Mouse (Mus musculus): ENCODE measurements around the gene Sept12. TPM values are rescaled to one million over a fixed set of nuclear protein-coding genes. Genes with fewer than 3 reads are reported as not detected.
A peak's percentile ranks its signal among the peaks of the same experiment; 100 is the strongest.

Sept12 gene
- polyA plus RNA-seq (2015; fragmentation: Nextera tagmentation; extraction: Ambion mirVana), result 0.21 TPM in 1 of 2 replicates, not detected in the other

GRCm38 (mm10) chr16:4997553-4997952 lies at the start of gene Sept12:
Sept12 (minus strand) TSS chr16:4997852.
- Histone ChIP-seq H3K4me3 (ENCODE audit: low read length) (no peak within 1 kb of the TSS), H3K9ac (ENCODE audit: low read length) (no peak within 1 kb of the TSS), H3K36me3 (ENCODE audit: control insufficient read depth, insufficient read depth, low read length) (no peaks in the 10 kb centered on the region), H3K4me2 (ENCODE audit: low read depth, low read length) (no peak within 1 kb of the TSS), H3K27me3 (ENCODE audit: control insufficient read depth, insufficient read depth, low read depth, low read length) (no peaks in the 10 kb centered on the region), H3K9me3 (ENCODE audit: control insufficient read depth, low read length) (no peaks in the 10 kb centered on the region), H3K4me1 (replicated peaks; ENCODE audit: control insufficient read depth, insufficient read depth, low read length) (peaks cover 3% of the 10 kb centered on the region), H3K27ac (ENCODE audit: low read length) (peak within 1 kb of the TSS; percentile 49; the same call in 1 of the 2 replicates)
- peak; percentile 52; the same call in 1 of the 2 replicates for ATAC-seq (ENCODE audit: low read depth)
- 20% methylated on average over 3 of the region's 3 CpGs for WGBS

GRCm38 (mm10) chr16:5045322-5045721 lies 47.7 kb upstream of the Sept12 start:
- H3K4me1 ChIP-seq (replicated peaks; ENCODE audit: control insufficient read depth, insufficient read depth, low read length), result peaks cover 11% of the 10 kb centered on the region
- no peaks in the 10 kb centered on the region for H3K9me3 ChIP-seq (ENCODE audit: control insufficient read depth, low read length)
- no peak overlapping the region for H3K27ac ChIP-seq (ENCODE audit: low read length)
- peaks cover 44% of the 10 kb centered on the region for H3K36me3 ChIP-seq (ENCODE audit: control insufficient read depth, insufficient read depth, low read length)
- H3K4me2 ChIP-seq (ENCODE audit: low read depth, low read length), result no peak overlapping the region
- H3K4me3 ChIP-seq (ENCODE audit: low read length), result no peak overlapping the region
- no peak for ATAC-seq (ENCODE audit: low read depth)
- no peaks in the 10 kb centered on the region for H3K27me3 ChIP-seq (ENCODE audit: control insufficient read depth, insufficient read depth, low read depth, low read length)
- no peak overlapping the region for H3K9ac ChIP-seq (ENCODE audit: low read length)
- 91% methylated on average over 3 of the region's 3 CpGs for WGBS

- no peak overlapping the region for H3K27ac ChIP-seq (ENCODE audit: low read length)
- peaks cover 63% of the 10 kb centered on the region for H3K36me3 ChIP-seq (ENCODE audit: control insufficient read depth, insufficient read depth, low read length)
- H3K4me3 ChIP-seq (ENCODE audit: low read length), result no peak overlapping the region
- H3K4me2 ChIP-seq (ENCODE audit: low read depth, low read length), result no peak overlapping the region
- H3K4me1 ChIP-seq (replicated peaks; ENCODE audit: control insufficient read depth, insufficient read depth, low read length), result no peaks in the 10 kb centered on the region
- H3K9ac ChIP-seq (ENCODE audit: low read length), result no peak overlapping the region
- WGBS, result 75% methylated on average over 5 of the region's 5 CpGs
- no peaks in the 10 kb centered on the region for H3K27me3 ChIP-seq (ENCODE audit: control insufficient read depth, insufficient read depth, low read depth, low read length)
- no peaks in the 10 kb centered on the region for H3K9me3 ChIP-seq (ENCODE audit: control insufficient read depth, low read length)
- no peak for ATAC-seq (ENCODE audit: low read depth)
These were observed 39.1 kb upstream of the Sept12 start for GRCm38 (mm10) chr16:5036649-5037234.

- Histone ChIP-seq H3K4me1 (replicated peaks; ENCODE audit: control insufficient read depth, insufficient read depth, low read length) (no peaks in the 10 kb centered on the region), H3K4me3 (ENCODE audit: low read length) (no peak overlapping the region), H3K9me3 (ENCODE audit: control insufficient read depth, low read length) (no peaks in the 10 kb centered on the region), H3K36me3 (ENCODE audit: control insufficient read depth, insufficient read depth, low read length) (peaks cover 65% of the 10 kb centered on the region), H3K9ac (ENCODE audit: low read length) (no peak overlapping the region), H3K27ac (ENCODE audit: low read length) (no peak overlapping the region), H3K4me2 (ENCODE audit: low read depth, low read length) (no peak overlapping the region), H3K27me3 (ENCODE audit: control insufficient read depth, insufficient read depth, low read depth, low read length) (no peaks in the 10 kb centered on the region)
- ATAC-seq (ENCODE audit: low read depth), result no peak
- 94% methylated on average over 3 of the region's 3 CpGs for WGBS
These were observed 37.9 kb upstream of the Sept12 start for GRCm38 (mm10) chr16:5035591-5035990.

- ATAC-seq (ENCODE audit: low read depth), result no peak
- WGBS, result 27% methylated on average over 2 of the region's 2 CpGs
- H3K4me2 ChIP-seq (ENCODE audit: low read depth, low read length), result no peak overlapping the region
- no peaks in the 10 kb centered on the region for H3K4me1 ChIP-seq (replicated peaks; ENCODE audit: control insufficient read depth, insufficient read depth, low read length)
- H3K27me3 ChIP-seq (ENCODE audit: control insufficient read depth, insufficient read depth, low read depth, low read length), result no peaks in the 10 kb centered on the region
- no peak overlapping the region for H3K27ac ChIP-seq (ENCODE audit: low read length)
- no peak overlapping the region for H3K9ac ChIP-seq (ENCODE audit: low read length)
- no peaks in the 10 kb centered on the region for H3K9me3 ChIP-seq (ENCODE audit: control insufficient read depth, low read length)
- H3K36me3 ChIP-seq (ENCODE audit: control insufficient read depth, insufficient read depth, low read length), result peaks cover 77% of the 10 kb centered on the region
- H3K4me3 ChIP-seq (ENCODE audit: low read length), result no peak overlapping the region
These were observed 32.2 kb upstream of the Sept12 start for GRCm38 (mm10) chr16:5029847-5030246.

GRCm38 (mm10) chr16:5024021-5024420 lies 26.4 kb upstream of the Sept12 start:
- Histone ChIP-seq H3K4me3 (ENCODE audit: low read length) (no peak overlapping the region), H3K4me2 (ENCODE audit: low read depth, low read length) (no peak overlapping the region), H3K9me3 (ENCODE audit: control insufficient read depth, low read length) (no peaks in the 10 kb centered on the region), H3K36me3 (ENCODE audit: control insufficient read depth, insufficient read depth, low read length) (peaks cover 78% of the 10 kb centered on the region), H3K27me3 (ENCODE audit: control insufficient read depth, insufficient read depth, low read depth, low read length) (no peaks in the 10 kb centered on the region), H3K4me1 (replicated peaks; ENCODE audit: control insufficient read depth, insufficient read depth, low read length) (no peaks in the 10 kb centered on the region), H3K9ac (ENCODE audit: low read length) (no peak overlapping the region), H3K27ac (ENCODE audit: low read length) (no peak overlapping the region)
- no peak for ATAC-seq (ENCODE audit: low read depth)
- WGBS, result 90% methylated on average over 3 of the region's 3 CpGs

- WGBS, result 70% methylated on average over 4 of the region's 4 CpGs
- peaks cover 9% of the 10 kb centered on the region for H3K4me1 ChIP-seq (replicated peaks; ENCODE audit: control insufficient read depth, insufficient read depth, low read length)
- no peak for ATAC-seq (ENCODE audit: low read depth)
- H3K4me3 ChIP-seq (ENCODE audit: low read length), result no peak overlapping the region
- H3K27me3 ChIP-seq (ENCODE audit: control insufficient read depth, insufficient read depth, low read depth, low read length), result no peaks in the 10 kb centered on the region
- no peak overlapping the region; the same call in 1 of the 2 replicates for H3K27ac ChIP-seq (ENCODE audit: low read length)
- peaks cover 48% of the 10 kb centered on the region for H3K36me3 ChIP-seq (ENCODE audit: control insufficient read depth, insufficient read depth, low read length)
- no peak overlapping the region for H3K4me2 ChIP-seq (ENCODE audit: low read depth, low read length)
- no peaks in the 10 kb centered on the region for H3K9me3 ChIP-seq (ENCODE audit: control insufficient read depth, low read length)
- no peak overlapping the region for H3K9ac ChIP-seq (ENCODE audit: low read length)
These were observed 16.9 kb upstream of the Sept12 start for GRCm38 (mm10) chr16:5014578-5014977.

GRCm38 (mm10) chr16:5013054-5013838 lies 15.6 kb upstream of the Sept12 start, which contains the start of gene Rogdi:
Rogdi (minus strand) TSS chr16:5013553.
- Histone ChIP-seq H3K36me3 (ENCODE audit: control insufficient read depth, insufficient read depth, low read length) (peaks cover 35% of the 10 kb centered on the region), H3K27me3 (ENCODE audit: control insufficient read depth, insufficient read depth, low read depth, low read length) (no peaks in the 10 kb centered on the region), H3K4me1 (replicated peaks; ENCODE audit: control insufficient read depth, insufficient read depth, low read length) (peaks cover 9% of the 10 kb centered on the region), H3K27ac (ENCODE audit: low read length) (0 out of 2 replicates have a peak within 1 kb of the TSS, but pooled peaks have one; percentile 21), H3K4me3 (ENCODE audit: low read length) (peak within 1 kb of the TSS; percentile 76), H3K9ac (ENCODE audit: low read length) (peak within 1 kb of the TSS; percentile 72), H3K9me3 (ENCODE audit: control insufficient read depth, low read length) (no peaks in the 10 kb centered on the region), H3K4me2 (ENCODE audit: low read depth, low read length) (peak within 1 kb of the TSS; percentile 81)
- peak; percentile 99 for ATAC-seq (ENCODE audit: low read depth)
- under 1% methylated on average over 56 of the region's 63 CpGs for WGBS

Measured in lung, embryonic 16.5 days (tissue).